Mouse (Mus musculus): Measurements from ENCODE around the gene 1810009A15Rik. TPM values are rescaled to one million over a fixed set of nuclear protein-coding genes. Genes with fewer than 3 reads are reported as not detected.

The 1810009A15Rik gene
- polyA plus RNA-seq, 1 experiment from 2014 or later: 93.3 TPM

- H3K27me3 ChIP-seq (ENCODE audit: insufficient read depth, low read length): no peaks in the 10 kb centered on the region
- DNase-seq (peak; percentile 93), ATAC-seq (ENCODE audit: insufficient read depth) (no peak)
- no peak overlapping the region for H3K4me2 ChIP-seq
- peaks cover 32% of the 10 kb centered on the region; the same call in 1 of the 2 replicates for H3K36me3 ChIP-seq (ENCODE audit: insufficient read depth)
- H3K9me3 ChIP-seq (ENCODE audit: low read depth, low read length): no peaks in the 10 kb centered on the region
- H3K27ac ChIP-seq (ENCODE audit: low read depth): no peak overlapping the region
- no peaks in the 10 kb centered on the region for H3K4me1 ChIP-seq (ENCODE audit: insufficient read depth)
- H3K9ac ChIP-seq: no peak overlapping the region
- peak; percentile 80 for TF ChIP-seq CTCF (IDR thresholded peaks at IDR 0.05; ENCODE audit: low read depth)
- 64% methylated on average over 5 of the region's 5 CpGs for WGBS
- no peak overlapping the region for H3K4me3 ChIP-seq (ENCODE audit: low read depth, low read length)
These were observed 44.1 kb upstream of the 1810009A15Rik start for GRCm38 (mm10) chr19:8844371-8845129.

GRCm38 (mm10) chr19:8848356-8848755 is 40.3 kb upstream of the 1810009A15Rik start:
- Histone ChIP-seq H3K9me3 (ENCODE audit: low read depth, low read length) (no peaks in the 10 kb centered on the region), H3K4me1 (ENCODE audit: insufficient read depth) (0 out of 2 replicates have a peak, but pooled peaks cover 7% of the 10 kb centered on the region), H3K4me2 (no peak overlapping the region), H3K4me3 (ENCODE audit: low read depth, low read length) (no peak overlapping the region), H3K9ac (no peak overlapping the region), H3K27me3 (ENCODE audit: insufficient read depth, low read length) (no peaks in the 10 kb centered on the region), H3K36me3 (ENCODE audit: insufficient read depth) (peaks cover 25% of the 10 kb centered on the region; the same call in 1 of the 2 replicates), H3K27ac (ENCODE audit: low read depth) (no peak overlapping the region)
- 67% methylated on average over 5 of the region's 5 CpGs for WGBS
- TF ChIP-seq CTCF (IDR thresholded peaks at IDR 0.05; ENCODE audit: low read depth): no peak
- ATAC-seq (ENCODE audit: insufficient read depth) (no peak), DNase-seq (no peak)

GRCm38 (mm10) chr19:8850402-8850901 is 38.2 kb upstream of the 1810009A15Rik start, which contains the start of gene Lrrn4cl:
TSS of gene Lrrn4cl (plus strand) at chr19:8850768.
- Histone ChIP-seq H3K27me3 (ENCODE audit: insufficient read depth, low read length) (no peaks in the 10 kb centered on the region), H3K9me3 (ENCODE audit: low read depth, low read length) (no peaks in the 10 kb centered on the region), H3K36me3 (ENCODE audit: insufficient read depth) (peaks cover 24% of the 10 kb centered on the region; the same call in 1 of the 2 replicates), H3K4me3 (ENCODE audit: low read depth, low read length) (no peak within 1 kb of the TSS), H3K4me2 (peak within 1 kb of the TSS; percentile 27; the same call in 1 of the 2 replicates), H3K9ac (peak within 1 kb of the TSS; percentile 20; the same call in 1 of the 2 replicates), H3K4me1 (ENCODE audit: insufficient read depth) (0 out of 2 replicates have a peak, but pooled peaks cover 7% of the 10 kb centered on the region), H3K27ac (ENCODE audit: low read depth) (peak within 1 kb of the TSS; percentile 27; the same call in 1 of the 2 replicates)
- ATAC-seq (ENCODE audit: insufficient read depth): peak; percentile 87
- no peak for TF ChIP-seq CTCF (IDR thresholded peaks at IDR 0.05; ENCODE audit: low read depth)
- WGBS: 16% methylated on average over 7 of the region's 7 CpGs
- DNase-seq: peak; percentile 74

- 37% methylated on average over 7 of the region's 7 CpGs for WGBS
- ATAC-seq (ENCODE audit: insufficient read depth): no peak
These were observed 37.0 kb upstream of the 1810009A15Rik start for GRCm38 (mm10) chr19:8851639-8852038.

GRCm38 (mm10) chr19:8852236-8852928 is 36.3 kb upstream of the 1810009A15Rik start:
- no peak overlapping the region for H3K4me2 ChIP-seq
- TF ChIP-seq CTCF (IDR thresholded peaks at IDR 0.05; ENCODE audit: low read depth): no peak
- 47% methylated on average over 10 of the region's 10 CpGs for WGBS
- no peak for DNase-seq
- no peak overlapping the region for H3K4me3 ChIP-seq (ENCODE audit: low read depth, low read length)
- H3K9me3 ChIP-seq (ENCODE audit: low read depth, low read length): no peaks in the 10 kb centered on the region
- H3K27ac ChIP-seq (ENCODE audit: low read depth): no peak overlapping the region
- peaks cover 5% of the 10 kb centered on the region; the same call in 1 of the 2 replicates for H3K36me3 ChIP-seq (ENCODE audit: insufficient read depth)
- ATAC-seq (ENCODE audit: insufficient read depth): no peak
- H3K9ac ChIP-seq: no peak overlapping the region
- H3K27me3 ChIP-seq (ENCODE audit: insufficient read depth, low read length): no peaks in the 10 kb centered on the region
- 0 out of 2 replicates have a peak, but pooled peaks cover 7% of the 10 kb centered on the region for H3K4me1 ChIP-seq (ENCODE audit: insufficient read depth)

More at GRCm38 (mm10) chr19:8851639-8852038, 37.0 kb upstream of the 1810009A15Rik start:
- no peak overlapping the region for H3K4me2 ChIP-seq
- H3K4me3 ChIP-seq (ENCODE audit: low read depth, low read length): no peak overlapping the region
- peak; percentile 23; the same call in 1 of the 2 replicates for TF ChIP-seq CTCF (IDR thresholded peaks at IDR 0.05; ENCODE audit: low read depth)
- H3K27me3 ChIP-seq (ENCODE audit: insufficient read depth, low read length): no peaks in the 10 kb centered on the region
- no peak for DNase-seq
- 0 out of 2 replicates have a peak, but pooled peaks cover 7% of the 10 kb centered on the region for H3K4me1 ChIP-seq (ENCODE audit: insufficient read depth)
- H3K9ac ChIP-seq: no peak overlapping the region
- no peak overlapping the region for H3K27ac ChIP-seq (ENCODE audit: low read depth)
- H3K9me3 ChIP-seq (ENCODE audit: low read depth, low read length): no peaks in the 10 kb centered on the region
- peaks cover 12% of the 10 kb centered on the region; the same call in 1 of the 2 replicates for H3K36me3 ChIP-seq (ENCODE audit: insufficient read depth)

GRCm38 (mm10) chr19:8853117-8853516 is 35.5 kb upstream of the 1810009A15Rik start:
- H3K4me1 ChIP-seq (ENCODE audit: insufficient read depth): 0 out of 2 replicates have a peak, but pooled peaks cover 7% of the 10 kb centered on the region
- no peaks in the 10 kb centered on the region for H3K9me3 ChIP-seq (ENCODE audit: low read depth, low read length)
- ATAC-seq (ENCODE audit: insufficient read depth): no peak
- WGBS: 80% methylated on average over 3 of the region's 3 CpGs
- H3K36me3 ChIP-seq (ENCODE audit: insufficient read depth): no peaks in the 10 kb centered on the region
- H3K4me3 ChIP-seq (ENCODE audit: low read depth, low read length): no peak overlapping the region
- no peak overlapping the region for H3K27ac ChIP-seq (ENCODE audit: low read depth)
- H3K9ac ChIP-seq: no peak overlapping the region
- H3K27me3 ChIP-seq (ENCODE audit: insufficient read depth, low read length): no peaks in the 10 kb centered on the region
- TF ChIP-seq CTCF (IDR thresholded peaks at IDR 0.05; ENCODE audit: low read depth): no peak
- no peak overlapping the region for H3K4me2 ChIP-seq
- DNase-seq: no peak
